Mouse (Mus musculus): Measurements from ENCODE around the gene L2hgdh.

The L2hgdh gene

DNA sequence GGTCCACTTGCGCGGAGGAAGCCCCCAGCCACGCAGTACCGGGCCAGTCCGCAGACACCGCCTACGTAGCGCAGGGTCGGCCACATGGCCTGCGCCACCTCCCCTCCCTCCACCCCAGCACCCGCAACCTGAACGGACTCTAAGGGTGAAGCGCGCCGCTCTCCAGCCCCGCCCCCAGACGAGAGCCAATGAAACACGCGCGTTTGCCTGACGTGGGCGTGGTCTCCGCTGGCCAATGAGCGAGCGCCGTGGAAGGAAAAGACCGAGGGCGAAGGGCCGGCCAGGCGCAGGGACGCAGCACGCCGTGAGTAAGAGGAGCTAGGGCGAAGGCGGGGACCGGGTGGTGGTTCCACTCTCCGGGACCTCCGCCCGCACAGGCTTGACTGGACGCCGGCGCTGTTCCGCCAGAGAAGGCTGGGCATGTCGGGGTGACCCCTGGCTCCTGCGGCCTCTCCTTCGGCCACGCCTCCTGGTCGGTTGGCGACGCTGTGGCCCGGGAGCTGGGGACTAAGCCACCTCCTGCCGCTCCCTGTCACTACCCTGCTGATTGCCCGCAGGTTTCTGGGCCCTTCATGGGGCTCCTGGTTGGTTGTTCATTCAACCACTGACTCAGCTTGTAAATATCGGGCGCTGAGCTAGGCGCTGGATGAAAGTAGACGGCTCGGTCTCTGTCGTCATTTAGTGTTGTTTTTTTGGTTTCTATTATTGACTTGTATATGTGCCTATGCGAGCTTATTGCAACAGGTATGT, at the start of gene L2hgdh, which contains the start of gene Atp5s:
L2hgdh (minus strand) TSS at position 163 of the 750 bp plus-strand sequence.
Atp5s (plus strand) TSS at position 240 of the 750 bp plus-strand sequence.
- peak; percentile 87 for DNase-seq (ENCODE audit: low read depth, low spot score)

DNA sequence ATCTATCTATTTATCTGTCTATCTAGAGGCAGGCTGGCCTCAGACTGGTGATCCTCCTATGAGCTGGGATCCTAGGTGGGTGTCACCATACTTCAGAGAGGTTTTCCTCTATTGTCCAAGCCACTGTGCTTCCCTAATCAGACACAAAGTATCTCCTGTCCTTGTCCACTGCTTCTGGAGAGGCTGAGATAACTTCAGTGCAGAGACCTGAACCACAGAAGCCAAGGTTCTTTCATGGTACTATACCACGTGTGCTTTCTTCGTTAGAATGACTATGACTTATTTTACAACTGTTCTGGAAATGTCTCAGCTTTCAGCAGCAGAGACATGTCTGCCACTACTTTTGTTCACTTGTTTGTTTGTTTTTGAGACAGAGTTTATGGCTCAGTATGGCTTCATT, 44.2 kb upstream of the L2hgdh start:
- DNase-seq (ENCODE audit: low read depth, low spot score) = no peak

DNA sequence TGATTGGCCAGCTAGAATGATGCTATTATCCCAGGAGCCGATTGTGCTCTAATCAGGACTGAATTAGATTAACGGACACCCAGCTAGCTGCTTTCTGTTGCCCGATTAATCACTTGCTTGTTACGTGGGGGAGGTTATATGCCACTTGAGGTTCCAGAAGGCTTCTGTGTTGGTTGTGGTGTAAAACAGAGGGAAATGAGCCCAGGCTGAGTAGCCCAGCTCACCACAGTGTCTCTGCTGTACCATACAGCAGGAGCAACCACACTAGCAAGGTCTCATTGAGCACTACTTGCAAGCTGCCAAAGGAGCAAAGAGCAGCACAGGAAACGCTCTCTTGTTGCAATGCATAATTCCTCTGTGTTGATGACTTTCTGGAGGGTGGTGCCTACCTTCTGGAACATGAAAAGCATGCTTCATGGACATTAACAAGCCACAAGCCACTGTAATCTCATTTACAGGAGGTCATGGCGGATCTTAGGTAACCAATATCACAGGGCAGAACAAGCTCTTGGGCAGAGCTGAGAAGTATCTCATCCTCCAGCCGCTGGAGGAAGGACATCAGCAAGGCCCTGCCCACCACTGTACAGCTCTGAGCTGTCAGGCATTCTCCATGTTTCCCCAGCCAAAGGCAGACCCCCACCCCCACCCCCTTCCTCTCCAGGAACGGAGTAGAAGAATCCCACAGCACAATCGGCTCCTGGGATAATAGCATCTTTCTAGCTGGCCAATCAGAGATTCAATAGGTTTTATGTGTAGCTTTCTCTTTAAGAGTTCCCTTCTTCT, 43.0 kb upstream of the L2hgdh start:
- DNase-seq (ENCODE audit: low read depth, low spot score) = no peak

DNA sequence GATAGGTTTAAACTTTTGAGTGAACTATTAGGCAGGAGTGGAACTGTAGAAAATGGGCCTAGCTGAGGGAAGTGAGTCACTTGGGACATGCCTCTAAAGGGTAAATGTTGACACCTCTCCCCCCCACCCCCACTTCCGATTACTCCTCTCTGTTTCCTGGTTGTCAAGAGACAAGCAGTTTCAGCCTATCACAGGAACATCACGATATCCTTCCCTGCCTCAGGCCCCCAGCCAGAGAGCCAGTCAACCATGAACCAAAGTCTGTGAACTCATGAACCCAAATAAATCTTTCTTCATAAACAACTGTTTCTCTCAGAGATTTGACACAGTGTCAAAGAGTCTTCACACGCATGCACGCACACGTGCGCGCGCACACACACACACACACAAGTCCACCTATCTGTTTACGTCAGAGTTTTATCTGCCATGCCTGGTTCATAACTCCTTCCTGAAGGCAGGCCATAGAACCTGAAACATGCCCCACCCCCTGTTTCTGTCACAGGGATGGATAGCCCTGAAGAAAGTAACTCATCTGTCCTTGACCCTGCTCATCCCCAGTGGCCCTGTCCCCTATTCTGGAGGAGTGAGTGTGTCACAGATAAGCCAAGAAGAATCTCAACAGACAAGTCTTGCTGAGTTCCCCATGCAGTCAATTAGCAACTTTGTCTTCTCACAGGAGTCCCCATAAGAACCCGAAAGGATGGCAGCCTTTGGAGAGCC, 41.7 kb upstream of the L2hgdh start:
- no peak for DNase-seq (ENCODE audit: low read depth, low spot score)

DNA sequence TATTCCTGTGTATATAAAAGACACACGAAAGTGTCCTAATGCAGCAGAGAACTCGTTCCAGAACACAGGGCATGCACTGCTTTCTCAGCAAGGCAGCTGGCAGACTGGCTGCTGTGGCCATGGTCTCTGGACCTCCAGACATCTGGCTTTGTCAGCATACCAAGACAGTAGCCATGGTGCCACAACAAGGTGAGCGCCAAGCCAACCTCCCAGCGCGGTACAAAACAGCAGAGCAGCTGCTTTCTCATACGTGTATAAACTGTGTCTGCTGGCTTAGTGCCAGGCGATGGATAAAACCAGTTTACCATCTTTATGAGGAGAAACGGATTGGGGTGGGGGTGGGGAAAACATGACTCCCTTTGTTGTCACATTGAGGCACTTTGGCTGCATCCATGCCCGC, 40.9 kb upstream of the L2hgdh start:
- no peak for DNase-seq (ENCODE audit: low read depth, low spot score)

DNA sequence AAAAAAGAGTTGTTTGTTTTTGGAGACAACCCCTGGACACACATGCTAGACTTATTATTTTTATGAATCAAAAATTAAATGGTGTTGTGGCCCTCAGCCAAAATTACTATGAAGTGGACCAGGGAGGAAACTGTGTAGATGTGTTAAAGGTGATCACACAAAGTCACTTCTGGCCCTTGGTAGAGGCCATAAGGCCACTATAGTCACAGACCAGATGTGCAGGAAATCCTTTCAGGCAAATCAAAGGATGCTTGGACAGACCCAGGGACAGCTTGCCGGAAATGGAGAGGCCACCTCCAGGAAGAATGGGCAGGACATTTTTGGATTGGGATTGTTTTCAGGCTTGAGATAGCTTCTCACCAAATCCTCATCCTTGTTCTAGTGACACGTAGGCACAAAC, 36.9 kb upstream of the L2hgdh start:
- DNase-seq (ENCODE audit: low read depth, low spot score) = no peak

DNA sequence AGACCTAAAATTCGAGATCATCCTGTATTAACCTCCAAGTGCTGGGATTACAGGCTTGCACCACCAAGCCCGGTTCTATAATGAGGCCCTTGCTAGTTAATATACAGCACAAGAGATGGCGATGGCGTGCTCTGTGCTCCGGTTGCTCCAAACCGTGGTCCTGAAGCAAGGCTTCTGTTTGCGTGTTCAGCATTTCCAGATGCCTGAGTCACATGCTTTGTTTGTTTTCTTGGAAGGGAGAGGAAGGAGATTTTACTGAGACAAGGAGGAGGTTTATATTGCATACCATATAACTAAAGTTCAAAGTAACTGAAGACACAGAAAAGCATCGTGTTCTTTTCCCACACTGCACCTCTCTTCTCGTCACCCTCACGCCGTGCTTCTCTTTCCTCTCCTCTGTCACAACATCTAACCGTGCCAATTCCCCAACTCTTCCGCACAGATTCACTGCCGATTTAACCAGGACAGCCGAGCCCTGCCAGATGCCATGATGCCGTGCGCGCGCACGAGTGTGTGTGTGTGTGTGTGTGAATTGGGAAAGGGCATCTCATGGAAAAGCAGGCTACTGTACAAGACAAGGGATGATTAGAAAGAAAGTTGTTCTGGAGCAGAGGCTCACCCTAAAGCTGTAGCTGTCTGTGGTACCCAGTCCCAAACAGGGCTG, 36.2 kb upstream of the L2hgdh start:
- no peak for DNase-seq (ENCODE audit: low read depth, low spot score)

DNA sequence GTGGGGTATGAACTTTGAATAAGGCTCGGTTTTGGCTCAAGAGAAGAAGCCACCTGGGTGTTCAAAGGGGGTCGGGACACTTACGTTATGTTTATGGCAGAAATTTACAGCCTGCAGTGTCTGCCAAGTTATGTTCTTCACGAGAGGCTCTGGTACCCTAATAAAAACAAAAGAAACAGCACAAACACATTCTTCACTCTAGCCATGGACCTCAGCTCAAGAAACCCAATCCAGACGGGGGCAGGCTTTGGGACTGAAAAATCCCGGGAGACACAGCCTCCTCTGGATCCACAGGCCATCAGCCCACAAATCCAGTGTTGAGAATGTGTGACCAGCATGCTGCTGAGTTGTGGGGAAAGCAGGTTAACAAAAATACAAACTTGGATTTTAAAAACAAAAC, 35.3 kb upstream of the L2hgdh start:
- DNase-seq (ENCODE audit: low read depth, low spot score) = no peak

DNA sequence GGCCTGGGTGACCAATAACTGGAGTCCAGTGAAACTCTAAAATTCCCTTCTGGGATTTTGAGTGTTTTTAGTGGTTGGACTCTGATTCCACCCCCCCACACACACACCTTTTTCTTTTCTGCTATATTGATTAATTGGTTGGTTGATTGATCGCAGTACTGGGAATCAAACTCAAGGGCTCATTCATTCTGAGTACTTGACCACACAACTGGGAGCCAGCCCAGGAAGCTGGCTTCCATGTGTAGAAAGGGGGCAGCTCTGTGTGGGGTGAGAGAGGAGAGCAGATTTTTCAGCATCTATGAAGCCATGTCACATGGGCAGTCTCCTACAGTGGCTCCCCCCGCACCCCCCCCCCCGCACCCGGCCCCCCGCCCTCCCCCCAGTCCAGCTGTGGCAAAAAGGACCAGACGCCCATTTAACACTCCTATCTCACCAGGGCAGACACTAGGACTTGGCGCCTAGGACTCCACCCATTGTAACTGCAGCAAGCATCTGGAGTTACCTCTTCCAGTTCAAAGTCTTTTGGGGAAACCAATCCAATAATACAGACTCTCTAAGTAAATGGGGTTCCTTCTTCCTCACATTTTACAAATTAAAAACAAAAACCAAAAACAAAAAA, 34.7 kb upstream of the L2hgdh start:
- no peak for DNase-seq (ENCODE audit: low read depth, low spot score)

DNA sequence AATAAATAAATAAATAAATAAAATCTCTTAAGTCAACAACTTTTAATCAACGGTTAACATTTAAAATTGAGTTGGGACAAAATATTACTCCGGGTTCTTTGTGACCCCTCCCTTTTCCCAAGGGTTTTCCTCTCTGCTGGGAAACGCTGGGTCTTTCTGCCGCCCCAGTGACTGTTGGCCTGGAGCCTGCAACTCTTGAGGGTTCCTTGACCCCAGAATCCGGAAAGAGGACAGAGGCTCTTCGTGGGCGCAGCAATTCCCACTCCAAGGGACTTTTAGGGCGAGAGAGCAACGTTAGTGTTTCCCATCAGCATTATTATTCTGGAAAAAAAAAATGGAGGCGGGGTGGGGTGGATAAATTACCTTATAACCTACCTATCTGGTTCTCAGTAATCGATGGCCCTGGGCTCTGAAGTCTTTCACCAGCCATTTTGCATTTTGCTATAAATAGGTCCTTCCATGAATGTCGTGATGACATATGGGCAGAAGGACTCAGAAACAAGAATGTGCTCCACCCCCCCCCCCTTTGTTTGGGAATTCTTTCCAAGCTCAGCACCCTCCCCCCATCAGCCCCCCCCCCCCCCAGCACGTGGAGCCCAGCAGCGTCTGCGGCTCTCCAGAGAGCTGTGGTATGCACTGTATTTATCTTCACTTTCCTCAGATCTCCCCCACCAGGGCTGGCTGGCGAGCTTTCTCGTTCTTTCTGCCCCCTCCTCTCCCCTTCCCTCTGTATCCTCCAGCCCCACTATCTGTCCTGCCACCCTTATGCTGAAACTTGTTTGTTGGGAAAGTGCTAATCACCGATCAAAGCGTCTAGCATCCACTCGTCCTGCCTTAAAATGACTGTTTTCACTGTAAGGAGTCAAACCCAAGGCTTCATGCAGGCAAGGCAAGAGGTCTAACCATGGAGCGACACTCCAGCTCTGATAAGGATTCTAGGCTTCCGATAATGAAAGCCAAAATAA, 33.8 kb upstream of the L2hgdh start:
- no peak for DNase-seq (ENCODE audit: low read depth, low spot score)

DNA sequence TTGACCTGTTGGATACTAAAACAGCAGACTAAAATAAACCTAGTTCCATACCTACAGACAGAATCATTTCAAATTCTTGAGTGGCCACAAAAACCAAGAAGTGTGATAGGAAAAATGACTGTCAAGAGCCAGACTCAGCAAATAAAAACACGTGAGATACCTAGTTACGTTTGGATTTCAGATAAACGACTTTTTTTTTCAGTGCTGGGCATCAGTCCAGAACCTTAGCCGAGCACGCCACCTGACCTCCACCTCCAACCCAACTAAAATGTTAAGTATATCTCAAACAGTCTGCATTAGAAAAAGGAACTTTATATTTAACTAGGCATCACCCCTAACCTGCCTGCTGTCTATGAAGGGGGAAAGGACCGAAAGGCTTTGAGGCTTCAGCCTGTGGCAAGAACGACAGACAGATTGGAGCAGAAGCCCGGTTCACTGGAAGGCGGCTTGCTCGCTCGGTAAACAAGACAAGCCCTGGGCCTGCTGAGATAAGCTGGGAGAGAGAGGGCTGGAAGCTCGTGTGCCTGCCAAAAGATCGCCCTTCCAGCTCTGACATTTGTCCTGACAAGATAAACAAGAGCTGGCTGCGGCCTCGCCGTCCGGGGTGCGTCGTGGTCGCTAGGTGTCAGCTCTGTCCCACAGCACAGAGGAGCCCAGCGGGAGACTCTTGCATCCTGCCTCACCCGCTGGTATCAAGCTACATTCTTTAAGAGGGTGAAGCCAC, 32.9 kb upstream of the L2hgdh start:
- DNase-seq (ENCODE audit: low read depth, low spot score) = peak; percentile 34

DNA sequence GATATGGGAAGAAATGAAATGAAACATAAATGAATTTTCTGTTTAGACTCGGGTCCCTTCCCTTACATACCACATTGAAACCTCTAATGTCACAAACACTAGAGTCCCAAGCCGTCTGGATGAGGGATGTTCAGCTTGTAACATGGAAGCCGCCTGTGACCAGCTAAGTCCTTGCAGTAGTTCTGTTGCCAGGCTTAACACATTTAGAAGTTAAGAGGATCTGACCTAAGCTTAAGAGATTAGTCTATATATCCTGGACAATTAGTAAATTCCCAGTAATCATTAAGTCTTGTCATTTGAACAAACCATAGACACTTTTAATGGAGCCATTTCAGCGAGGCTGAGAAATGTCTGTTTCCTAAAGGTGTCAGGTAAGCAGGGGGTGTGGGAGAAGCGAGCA, 31.3 kb upstream of the L2hgdh start:
- DNase-seq (ENCODE audit: low read depth, low spot score) = no peak

DNA sequence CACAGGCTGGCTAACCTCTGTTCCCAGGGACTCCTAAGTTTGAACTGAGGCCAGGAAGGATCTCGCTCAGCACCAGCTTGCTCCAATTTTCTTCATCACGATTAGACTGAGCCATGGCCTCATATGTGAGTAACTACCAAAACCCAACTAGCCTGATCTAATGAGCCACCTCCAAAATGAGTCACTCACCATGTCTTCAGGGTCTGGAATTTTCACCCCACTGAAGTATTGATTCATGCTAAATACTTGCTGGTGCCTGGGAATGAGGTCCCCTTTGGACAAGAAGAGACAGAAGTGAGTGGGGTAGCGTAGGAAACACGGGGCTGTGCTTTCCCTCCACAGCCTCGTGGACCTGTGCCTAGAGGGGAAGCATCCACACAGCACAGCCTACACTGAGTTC, 29.3 kb upstream of the L2hgdh start:
- no peak for DNase-seq (ENCODE audit: low read depth, low spot score)

DNA sequence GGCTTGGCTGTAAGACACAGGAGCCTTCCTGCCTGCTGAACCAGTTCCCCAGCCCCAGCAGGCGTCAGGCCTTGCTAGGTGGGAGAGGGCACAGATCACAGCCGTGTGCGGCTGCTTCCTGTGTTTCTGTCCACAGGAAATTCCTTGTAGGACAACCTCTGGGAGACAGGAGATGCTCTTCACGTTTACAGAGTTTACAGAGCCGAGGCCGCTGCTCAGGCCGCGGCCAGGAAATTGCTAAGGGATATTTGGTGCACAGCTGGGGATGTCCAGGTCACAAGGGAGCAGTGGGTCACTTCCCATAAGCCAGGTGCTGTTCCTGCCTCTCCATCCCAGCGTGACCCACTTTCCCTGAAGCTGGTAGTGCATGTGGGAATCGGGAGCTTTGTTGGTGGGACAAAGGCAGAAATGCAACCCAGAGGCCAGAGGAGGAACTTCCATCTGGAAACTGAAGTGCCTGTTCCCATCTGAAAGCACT, 27.2 kb upstream of the L2hgdh start:
- peak; percentile 13 for DNase-seq (ENCODE audit: low read depth, low spot score)

DNA sequence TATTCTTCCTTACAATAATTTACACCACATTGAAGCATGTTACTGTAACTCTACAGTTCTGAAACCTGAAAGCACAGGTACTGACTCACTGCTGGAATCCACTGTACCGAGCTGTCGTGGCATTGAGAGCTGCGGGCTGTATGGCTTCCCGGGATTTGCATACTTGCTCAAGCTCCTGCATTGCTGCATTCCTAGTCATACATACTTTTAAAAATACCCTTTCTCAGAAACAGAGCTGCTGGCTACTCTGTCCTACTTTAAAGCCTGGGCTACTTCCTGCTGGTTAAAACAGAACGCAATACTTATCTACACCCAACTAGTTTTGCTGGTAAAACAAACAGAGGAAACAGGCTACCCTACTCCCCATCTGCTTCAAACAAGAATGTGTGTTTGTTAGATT, 19.5 kb upstream of the L2hgdh start:
- no peak for DNase-seq (ENCODE audit: low read depth, low spot score)

DNA sequence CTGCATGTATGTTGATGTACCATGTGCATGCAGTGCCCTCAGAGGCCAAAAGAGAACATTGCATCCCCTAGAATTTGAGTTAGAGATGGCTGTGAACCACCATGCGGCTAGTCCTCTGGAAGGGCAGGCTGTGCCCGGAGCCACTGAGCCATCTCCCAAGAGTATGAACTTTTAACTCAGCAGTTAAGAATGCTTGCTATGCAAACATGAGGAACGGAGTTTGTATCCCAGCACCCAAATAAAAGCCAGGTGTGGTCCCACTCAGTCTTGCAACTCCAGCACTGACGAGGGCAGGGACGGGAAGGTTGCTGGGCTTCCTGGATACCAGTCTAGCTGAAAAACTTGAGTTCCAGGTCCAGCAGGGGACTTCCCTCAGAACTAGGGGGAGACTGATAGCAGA, 17.3 kb upstream of the L2hgdh start:
- DNase-seq (ENCODE audit: low read depth, low spot score) = no peak

DNA sequence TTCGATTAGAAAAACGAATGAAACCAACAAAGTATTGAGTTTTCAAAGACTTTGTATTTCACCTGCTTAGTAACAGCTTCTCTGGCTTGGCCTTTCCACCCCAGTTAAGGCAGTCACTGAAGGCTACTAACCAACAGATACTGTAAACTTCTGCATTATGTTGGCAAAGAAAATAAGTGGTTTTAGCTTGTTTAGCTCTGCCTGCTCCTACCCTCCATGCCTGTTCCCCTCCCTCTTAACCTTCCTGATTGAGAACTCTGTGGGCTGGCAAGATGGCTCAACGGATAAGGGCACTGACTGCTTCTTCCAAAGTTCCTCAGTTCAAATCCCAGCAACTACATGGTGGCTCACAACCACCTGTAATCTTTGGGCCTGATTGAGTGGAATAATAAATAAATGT, 9.2 kb upstream of the L2hgdh start:
- DNase-seq (ENCODE audit: low read depth, low spot score) = no peak

DNA sequence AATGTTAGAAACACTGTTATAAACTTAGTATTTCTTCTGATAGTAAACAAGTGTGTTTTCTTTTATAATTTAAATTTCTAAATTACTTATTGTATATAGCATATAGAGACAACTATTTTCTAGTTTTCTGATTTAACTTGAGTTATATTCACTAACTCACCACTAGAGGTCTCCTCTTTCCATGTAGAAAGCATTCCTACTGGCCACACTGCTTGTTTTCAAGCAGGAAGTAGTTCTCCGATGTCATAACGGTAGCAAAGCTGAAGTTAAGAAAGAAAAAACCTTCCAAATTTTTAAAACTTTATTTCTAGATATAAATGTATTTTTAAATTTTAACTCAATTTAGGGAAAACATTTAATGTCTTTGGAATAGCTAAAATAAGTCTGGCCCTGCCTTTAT, 8.8 kb upstream of the L2hgdh start:
- DNase-seq (ENCODE audit: low read depth, low spot score) = no peak

DNA sequence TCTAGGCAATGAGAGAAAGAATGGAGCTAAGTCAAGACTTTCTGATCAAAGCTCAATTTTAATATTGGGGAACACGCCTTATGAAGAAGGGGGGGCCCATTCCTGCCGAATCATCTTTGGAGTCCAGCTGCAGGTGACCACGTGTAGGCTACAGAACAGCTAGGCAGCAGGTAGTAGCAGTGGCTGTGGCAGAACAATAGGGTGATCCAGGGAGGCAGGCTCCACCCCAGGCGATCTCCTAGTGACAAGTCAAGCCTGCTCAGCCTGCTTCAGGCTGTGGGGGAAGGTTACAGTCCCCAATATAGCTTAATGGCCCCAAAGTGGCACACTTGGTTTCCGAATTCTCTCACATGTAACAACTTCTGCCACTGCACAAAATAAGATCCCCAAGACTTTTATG, 7.5 kb upstream of the L2hgdh start:
- no peak for DNase-seq (ENCODE audit: low read depth, low spot score)

All from WW6 (cell line).